Mouse (Mus musculus): ENCODE data around the gene Gm438. TPM values are rescaled to one million over a fixed set of nuclear protein-coding genes. Genes with fewer than 3 reads are reported as not detected.
"Not testable (repeated sequence)": the region's sequence is repeated elsewhere in the genome, so short reads cannot be mapped to it uniquely, and the experiment has no call there.

Gm438 gene
- total RNA-seq (2017), result not detected in 3 replicates

GRCm38 (mm10) chr4:144786483-144786882 lies at the start of gene Gm438:
TSS of gene Gm438 (minus strand) at chr4:144786583.
- ATAC-seq (replicated peaks; ENCODE audit: insufficient number of reproducible peaks, low FRiP score, low TSS enrichment, poor library complexity, severe bottlenecking), result no peak

- no peak for ATAC-seq (replicated peaks; ENCODE audit: insufficient number of reproducible peaks, low FRiP score, low TSS enrichment, poor library complexity, severe bottlenecking)
Observed at GRCm38 (mm10) chr4:144824706-144825105, 38.3 kb upstream of the Gm438 start.

GRCm38 (mm10) chr4:144823996-144824395 lies 37.6 kb upstream of the Gm438 start:
- no peak for ATAC-seq (replicated peaks; ENCODE audit: insufficient number of reproducible peaks, low FRiP score, low TSS enrichment, poor library complexity, severe bottlenecking)

- ATAC-seq (replicated peaks; ENCODE audit: insufficient number of reproducible peaks, low FRiP score, low TSS enrichment, poor library complexity, severe bottlenecking), result not testable (repeated sequence)
Observed at GRCm38 (mm10) chr4:144807135-144807534, 20.8 kb upstream of the Gm438 start.

- no peak for ATAC-seq (replicated peaks; ENCODE audit: insufficient number of reproducible peaks, low FRiP score, low TSS enrichment, poor library complexity, severe bottlenecking)
Observed at GRCm38 (mm10) chr4:144803633-144804032, 17.2 kb upstream of the Gm438 start.

GRCm38 (mm10) chr4:144790141-144790540 lies 3.8 kb upstream of the Gm438 start:
- no peak for ATAC-seq (replicated peaks; ENCODE audit: insufficient number of reproducible peaks, low FRiP score, low TSS enrichment, poor library complexity, severe bottlenecking)

- ATAC-seq (replicated peaks; ENCODE audit: insufficient number of reproducible peaks, low FRiP score, low TSS enrichment, poor library complexity, severe bottlenecking), result no peak
Observed at GRCm38 (mm10) chr4:144782476-144783197, 3.7 kb downstream of the Gm438 start.

- no peak for ATAC-seq (replicated peaks; ENCODE audit: insufficient number of reproducible peaks, low FRiP score, low TSS enrichment, poor library complexity, severe bottlenecking)
Observed at GRCm38 (mm10) chr4:144765722-144766121, 20.7 kb downstream of the Gm438 start.

GRCm38 (mm10) chr4:144749139-144749538 lies 37.2 kb downstream of the Gm438 start:
- ATAC-seq (replicated peaks; ENCODE audit: insufficient number of reproducible peaks, low FRiP score, low TSS enrichment, poor library complexity, severe bottlenecking), result no peak

Other genes starting within 250 kb of the Gm438 start
- not detected in 3 replicates for gene Gm13124, start 221.4 kb downstream of the Gm438 start, total RNA-seq (2017)
- not detected in 3 replicates for gene Aadacl4, start 172.9 kb downstream of the Gm438 start, total RNA-seq (2017)
- not detected in 3 replicates for gene Gm436, start 100.2 kb downstream of the Gm438 start, total RNA-seq (2017)
- gene Gm13178, start 65.2 kb downstream of the Gm438 start, total RNA-seq (2017), result not detected in 3 replicates
- 42.6 to 50.4 TPM (median 43.0 TPM) in 3 replicates for gene Dhrs3, start 106.2 kb upstream of the Gm438 start, total RNA-seq (2017)

Data from monocyte, adult 5-6 weeks (primary cell).